Mouse (Mus musculus): ENCODE data around the gene Cdk8.

Cdk8 gene

GRCm38 (mm10) chr5:146289921-146290320 lies 58.9 kb downstream of the Cdk8 start:
- no peaks in the 10 kb centered on the region for H3K4me1 ChIP-seq (replicated peaks; ENCODE audit: low read depth, low read length)

GRCm38 (mm10) chr5:146290446-146290845 lies 59.4 kb downstream of the Cdk8 start:
- TF ChIP-seq NANOG (IDR thresholded peaks at IDR 0.05; ENCODE audit: borderline replicate concordance, low read length) (no peak), POU5F1 (IDR thresholded peaks at IDR 0.05; ENCODE audit: borderline replicate concordance, low read length) (no peak), CTCF (conservative IDR thresholded peaks at IDR 0.05; ENCODE audit: low read length) (no peak)
- Histone ChIP-seq H3K9me3 (ENCODE audit: low read length) (no peaks in the 10 kb centered on the region), H3K4me3 (replicated peaks; ENCODE audit: low read length) (no peak overlapping the region)

More at GRCm38 (mm10) chr5:146289921-146290320, 58.9 kb downstream of the Cdk8 start:
- Histone ChIP-seq H3K27me3 (ENCODE audit: insufficient read depth, low read length) (no peaks in the 10 kb centered on the region), H3K36me3 (ENCODE audit: insufficient read depth, low read length) (peaks cover 66% of the 10 kb centered on the region), H3K9me3 (ENCODE audit: low read length) (no peaks in the 10 kb centered on the region), H3K4me3 (replicated peaks; ENCODE audit: low read length) (no peak overlapping the region)
- TF ChIP-seq POU5F1 (IDR thresholded peaks at IDR 0.05; ENCODE audit: borderline replicate concordance, low read length), result no peak
- TF ChIP-seq NANOG (IDR thresholded peaks at IDR 0.05; ENCODE audit: borderline replicate concordance, low read length), result no peak
- TF ChIP-seq CTCF (conservative IDR thresholded peaks at IDR 0.05; ENCODE audit: low read length), result no peak

GRCm38 (mm10) chr5:146291560-146291959 lies 60.5 kb downstream of the Cdk8 start:
- Histone ChIP-seq H3K27me3 (ENCODE audit: insufficient read depth, low read length) (no peaks in the 10 kb centered on the region), H3K4me1 (replicated peaks; ENCODE audit: low read depth, low read length) (no peaks in the 10 kb centered on the region), H3K36me3 (ENCODE audit: insufficient read depth, low read length) (peaks cover 65% of the 10 kb centered on the region), H3K4me3 (replicated peaks; ENCODE audit: low read length) (no peak overlapping the region), H3K9me3 (ENCODE audit: low read length) (no peaks in the 10 kb centered on the region)
- TF ChIP-seq CTCF (conservative IDR thresholded peaks at IDR 0.05; ENCODE audit: low read length), result no peak
- no peak for TF ChIP-seq NANOG (IDR thresholded peaks at IDR 0.05; ENCODE audit: borderline replicate concordance, low read length)
- TF ChIP-seq POU5F1 (IDR thresholded peaks at IDR 0.05; ENCODE audit: borderline replicate concordance, low read length), result no peak

More at GRCm38 (mm10) chr5:146290446-146290845, 59.4 kb downstream of the Cdk8 start:
- no peaks in the 10 kb centered on the region for H3K27me3 ChIP-seq (ENCODE audit: insufficient read depth, low read length)
- no peaks in the 10 kb centered on the region for H3K4me1 ChIP-seq (replicated peaks; ENCODE audit: low read depth, low read length)
- H3K36me3 ChIP-seq (ENCODE audit: insufficient read depth, low read length), result peaks cover 64% of the 10 kb centered on the region

GRCm38 (mm10) chr5:146292896-146293680 lies 62.1 kb downstream of the Cdk8 start:
- Histone ChIP-seq H3K4me3 (replicated peaks; ENCODE audit: low read length) (no peak overlapping the region), H3K36me3 (ENCODE audit: insufficient read depth, low read length) (peaks cover 65% of the 10 kb centered on the region), H3K4me1 (replicated peaks; ENCODE audit: low read depth, low read length) (no peaks in the 10 kb centered on the region), H3K9me3 (ENCODE audit: low read length) (no peaks in the 10 kb centered on the region), H3K27me3 (ENCODE audit: insufficient read depth, low read length) (no peaks in the 10 kb centered on the region)
- TF ChIP-seq POU5F1 (IDR thresholded peaks at IDR 0.05; ENCODE audit: borderline replicate concordance, low read length), result no peak
- no peak for TF ChIP-seq CTCF (conservative IDR thresholded peaks at IDR 0.05; ENCODE audit: low read length)
- TF ChIP-seq NANOG (IDR thresholded peaks at IDR 0.05; ENCODE audit: borderline replicate concordance, low read length), result no peak

GRCm38 (mm10) chr5:146293919-146294700 lies 63.1 kb downstream of the Cdk8 start:
- Histone ChIP-seq H3K4me1 (replicated peaks; ENCODE audit: low read depth, low read length) (no peaks in the 10 kb centered on the region), H3K27me3 (ENCODE audit: insufficient read depth, low read length) (no peaks in the 10 kb centered on the region), H3K9me3 (ENCODE audit: low read length) (no peaks in the 10 kb centered on the region), H3K4me3 (replicated peaks; ENCODE audit: low read length) (no peak overlapping the region), H3K36me3 (ENCODE audit: insufficient read depth, low read length) (peaks cover 69% of the 10 kb centered on the region)
- TF ChIP-seq CTCF (conservative IDR thresholded peaks at IDR 0.05; ENCODE audit: low read length) (no peak), NANOG (IDR thresholded peaks at IDR 0.05; ENCODE audit: borderline replicate concordance, low read length) (no peak)

GRCm38 (mm10) chr5:146294834-146295233 lies 63.8 kb downstream of the Cdk8 start:
- TF ChIP-seq NANOG (IDR thresholded peaks at IDR 0.05; ENCODE audit: borderline replicate concordance, low read length) (no peak), CTCF (conservative IDR thresholded peaks at IDR 0.05; ENCODE audit: low read length) (no peak), POU5F1 (IDR thresholded peaks at IDR 0.05; ENCODE audit: borderline replicate concordance, low read length) (no peak)
- Histone ChIP-seq H3K27me3 (ENCODE audit: insufficient read depth, low read length) (no peaks in the 10 kb centered on the region), H3K4me1 (replicated peaks; ENCODE audit: low read depth, low read length) (no peaks in the 10 kb centered on the region), H3K4me3 (replicated peaks; ENCODE audit: low read length) (no peak overlapping the region), H3K36me3 (ENCODE audit: insufficient read depth, low read length) (peaks cover 71% of the 10 kb centered on the region), H3K9me3 (ENCODE audit: low read length) (no peaks in the 10 kb centered on the region)

GRCm38 (mm10) chr5:146298807-146299519 lies 67.9 kb downstream of the Cdk8 start:
- no peaks in the 10 kb centered on the region for H3K9me3 ChIP-seq (ENCODE audit: low read length)
- H3K4me1 ChIP-seq (replicated peaks; ENCODE audit: low read depth, low read length), result no peaks in the 10 kb centered on the region
- H3K27me3 ChIP-seq (ENCODE audit: insufficient read depth, low read length), result no peaks in the 10 kb centered on the region
- TF ChIP-seq CTCF (conservative IDR thresholded peaks at IDR 0.05; ENCODE audit: low read length) (no peak), POU5F1 (IDR thresholded peaks at IDR 0.05; ENCODE audit: borderline replicate concordance, low read length) (no peak), NANOG (IDR thresholded peaks at IDR 0.05; ENCODE audit: borderline replicate concordance, low read length) (no peak)
- H3K36me3 ChIP-seq (ENCODE audit: insufficient read depth, low read length), result peaks cover 79% of the 10 kb centered on the region
- H3K4me3 ChIP-seq (replicated peaks; ENCODE audit: low read length), result no peak overlapping the region

- H3K4me3 ChIP-seq (replicated peaks; ENCODE audit: low read length), result no peak overlapping the region
- H3K9me3 ChIP-seq (ENCODE audit: low read length), result no peaks in the 10 kb centered on the region
- H3K36me3 ChIP-seq (ENCODE audit: insufficient read depth, low read length), result peaks cover 73% of the 10 kb centered on the region
- TF ChIP-seq NANOG (IDR thresholded peaks at IDR 0.05; ENCODE audit: borderline replicate concordance, low read length) (no peak), CTCF (conservative IDR thresholded peaks at IDR 0.05; ENCODE audit: low read length) (no peak), POU5F1 (IDR thresholded peaks at IDR 0.05; ENCODE audit: borderline replicate concordance, low read length) (no peak)
- no peaks in the 10 kb centered on the region for H3K4me1 ChIP-seq (replicated peaks; ENCODE audit: low read depth, low read length)
- no peaks in the 10 kb centered on the region for H3K27me3 ChIP-seq (ENCODE audit: insufficient read depth, low read length)
Measured at GRCm38 (mm10) chr5:146299520-146299870, 68.5 kb downstream of the Cdk8 start.
